Mouse (Mus musculus) intestine, postnatal 0 days (tissue): ENCODE results near the gene Mrpl37. TPM values are rescaled to one million over a fixed set of nuclear protein-coding genes. Genes with fewer than 3 reads are reported as not detected.

Experiments
- ATAC-seq: fragments of 200-750 bp; cut with Nextera tagmentation; 2 replicates; pipeline ENCODE4 v1.8.0; 2017; ENCODE audit warnings: mild to moderate bottlenecking, moderate TSS enrichment, moderate library complexity
- H3K27ac ChIP-seq: fragments of 300-500 bp; sonication (generic); 2 replicates; pipeline ENCODE4 v1.5.1; 2014; ENCODE audit warnings: mild to moderate bottlenecking, low read depth, low read length, moderate library complexity
- H3K27me3 ChIP-seq: fragments of 300-500 bp; sonication (generic); replicated peaks from 2 replicates; pipeline ENCODE4 v1.6.1; 2014; ENCODE audit warnings: low read length, mixed read lengths; ENCODE audit not compliant: control insufficient read depth, insufficient read depth
- H3K36me3 ChIP-seq: fragments of 300-500 bp; sonication (generic); 2 replicates; pipeline ENCODE4 v1.6.1; 2014; ENCODE audit warnings: mild to moderate bottlenecking, moderate library complexity; ENCODE audit not compliant: control insufficient read depth, insufficient read depth
- H3K4me1 ChIP-seq: fragments of 300-500 bp; sonication (generic); replicated peaks from 2 replicates; pipeline ENCODE4 v1.6.1; 2014; ENCODE audit warnings: antibody characterized with exemption, low read length, mixed read lengths; ENCODE audit not compliant: control insufficient read depth, insufficient read depth
- H3K4me2 ChIP-seq: fragments of 300-500 bp; sonication (generic); replicated peaks from 2 replicates; pipeline ENCODE4 v1.6.1; 2014; ENCODE audit warnings: low read depth, mild to moderate bottlenecking, moderate library complexity
- H3K4me3 ChIP-seq: fragments of 300-500 bp; sonication (generic); 2 replicates; pipeline ENCODE4 v1.5.1; 2014; ENCODE audit warnings: low read depth, low read length
- H3K9ac ChIP-seq: fragments of 300-500 bp; sonication (generic); 2 replicates; pipeline ENCODE4 v1.6.1; 2014; ENCODE audit warnings: mild to moderate bottlenecking, low read depth, low read length
- H3K9me3 ChIP-seq: fragments of 300-500 bp; sonication (generic); 2 replicates; pipeline ENCODE4 v1.6.1; 2016; ENCODE audit warnings: mixed run types; ENCODE audit not compliant: control insufficient read depth
- CTCF ChIP-seq: sonication (generic); IDR thresholded peaks from 2 replicates; pipeline ENCODE4 v1.5.1; 2016; ENCODE audit warnings: low read depth, mild to moderate bottlenecking, control low read depth, antibody characterized with exemption, moderate library complexity
- WGBS: fragments of 180-500 bp; shearing (Covaris S2); extraction: QIAGEN DNeasy Blood & Tissue Kit; methylation state at CpG from one replicate; pipeline ENCODE4 v1.1.7; 2014; 5-methylcytosine and 5-hydroxymethylcytosine counted together
- polyA plus RNA-seq: library from polyadenylated mRNA; unstranded; fragments of >200 nt; fragmentation: Nextera tagmentation; extraction: Ambion mirVana; gene quantifications from 2 replicates; pipeline ENCODE4 v1.2.1, GENCODE M21; 2015

Mrpl37 gene
- polyA plus RNA-seq, 1 experiment from 2014 or later, result 52.8 TPM

GRCm38 (mm10) chr4:107006229-107006628, 60.4 kb downstream of the Mrpl37 start:
- peak overlapping the region; percentile 40; the same call in 1 of the 2 replicates for H3K4me2 ChIP-seq
- peaks cover 2% of the 10 kb centered on the region for H3K4me1 ChIP-seq
- peak; percentile 67 for ATAC-seq
- no peak overlapping the region for H3K9ac ChIP-seq
- no peaks in the 10 kb centered on the region for H3K9me3 ChIP-seq
- 26% methylated on average over 4 of the region's 4 CpGs for WGBS
- peak; percentile 24; the same call in 1 of the 2 replicates for TF ChIP-seq CTCF
- H3K27ac ChIP-seq, result peak overlapping the region; percentile 72
- no peak overlapping the region for H3K4me3 ChIP-seq
- H3K36me3 ChIP-seq, result peaks cover 9% of the 10 kb centered on the region; the same call in 1 of the 2 replicates
- no peaks in the 10 kb centered on the region for H3K27me3 ChIP-seq

Other genes starting within 250 kb of the Mrpl37 start
- gene Ssbp3, start 156.2 kb downstream of the Mrpl37 start, polyA plus RNA-seq, result 42.8 and 45.2 TPM in 2 replicates
- gene Cyb5rl, start 120 bp upstream of the Mrpl37 start, polyA plus RNA-seq, result 3.6 and 4.0 TPM in 2 replicates
- gene Cdcp2, start 30.0 kb upstream of the Mrpl37 start, polyA plus RNA-seq, result not detected in 2 replicates
- gene Tmem59, start 111.5 kb upstream of the Mrpl37 start, polyA plus RNA-seq, result 560 and 584 TPM in 2 replicates
- 16.6 and 17.7 TPM in 2 replicates for gene Tceanc2, start 112.2 kb upstream of the Mrpl37 start, polyA plus RNA-seq
- not detected in 2 replicates for gene Ldlrad1, start 142.3 kb upstream of the Mrpl37 start, polyA plus RNA-seq
- 27.7 and 29.5 TPM in 2 replicates for gene Lrrc42, start 186.7 kb upstream of the Mrpl37 start, polyA plus RNA-seq
- 25.5 and 27.0 TPM in 2 replicates for gene Hspb11, start 186.7 kb upstream of the Mrpl37 start, polyA plus RNA-seq
- 59.7 and 67.4 TPM in 2 replicates for gene Dio1, start 240.3 kb upstream of the Mrpl37 start, polyA plus RNA-seq
- 127 and 147 TPM in 2 replicates for gene Yipf1, start 247.5 kb upstream of the Mrpl37 start, polyA plus RNA-seq